Mouse (Mus musculus): ENCODE measurements around the gene Slc16a5. TPM values are rescaled to one million over a fixed set of nuclear protein-coding genes. Genes with fewer than 3 reads are reported as not detected.

Slc16a5 gene
- not detected in 2 replicates for polyA plus RNA-seq (2014; fragmentation: Nextera tagmentation; extraction: Ambion mirVana)

DNA sequence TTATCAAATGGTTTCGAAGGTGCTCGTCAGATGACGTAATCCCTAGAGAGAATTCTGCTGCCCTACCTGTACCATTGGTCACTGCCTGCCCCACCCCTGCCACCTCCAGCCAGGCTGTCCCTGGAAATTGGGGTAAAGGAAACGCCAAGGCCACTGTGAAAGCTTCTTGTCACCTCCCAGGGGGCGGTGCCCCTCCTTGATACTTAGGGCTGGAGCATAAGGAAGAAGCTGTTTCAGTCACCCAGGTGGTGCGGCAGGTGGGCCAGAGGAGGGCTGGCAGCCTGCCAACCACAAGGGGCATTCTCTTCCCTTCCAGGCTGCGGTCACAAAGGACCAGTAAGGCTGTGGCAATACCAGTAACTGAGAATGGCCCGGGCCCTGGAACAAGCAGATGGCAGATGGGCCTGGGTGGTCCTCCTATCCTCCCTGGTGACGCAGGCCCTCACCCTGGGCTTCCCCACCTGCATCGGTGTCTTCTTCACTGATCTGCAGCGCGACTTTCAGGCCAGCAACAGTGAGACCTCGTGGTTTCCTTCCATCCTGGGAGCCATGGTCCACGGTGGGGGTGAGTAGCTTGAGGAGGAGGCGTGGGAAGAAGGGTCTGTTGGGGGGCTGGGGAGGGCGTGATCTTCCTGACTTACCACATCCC is at the start of gene Slc16a5:
Gene Slc16a5 (plus strand): TSS at position 232 of the 649 bp plus-strand sequence.
- ATAC-seq (replicated peaks; ENCODE audit: insufficient number of reproducible peaks, low FRiP score, low TSS enrichment) = no peak
- Histone ChIP-seq H3K9ac (ENCODE audit: low read depth, low read length) (no peak within 1 kb of the TSS), H3K27ac (ENCODE audit: low read depth, low read length) (no peak within 1 kb of the TSS), H3K4me1 (ENCODE audit: control insufficient read depth, insufficient read depth, low read length) (peaks cover 15% of the 10 kb centered on the region), H3K4me3 (ENCODE audit: low read depth, low read length) (no peak within 1 kb of the TSS), H3K4me2 (no peak within 1 kb of the TSS), H3K9me3 (replicated peaks; ENCODE audit: control insufficient read depth, low read length) (no peaks in the 10 kb centered on the region), H3K27me3 (ENCODE audit: control insufficient read depth, insufficient read depth, low read length) (no peaks in the 10 kb centered on the region), H3K36me3 (ENCODE audit: control insufficient read depth, insufficient read depth, low read length) (no peaks in the 10 kb centered on the region)
- WGBS (ENCODE audit: insufficient replicate concordance) = 63% methylated on average over 16 of the region's 16 CpGs

- H3K36me3 ChIP-seq (ENCODE audit: control insufficient read depth, insufficient read depth, low read length) = peaks cover 11% of the 10 kb centered on the region
- H3K9ac ChIP-seq (ENCODE audit: low read depth, low read length) = peak within 1 kb of the TSS; percentile 90
- H3K9me3 ChIP-seq (replicated peaks; ENCODE audit: control insufficient read depth, low read length) = no peaks in the 10 kb centered on the region
- no peaks in the 10 kb centered on the region for H3K27me3 ChIP-seq (ENCODE audit: control insufficient read depth, insufficient read depth, low read length)
- H3K27ac ChIP-seq (ENCODE audit: low read depth, low read length) = peak within 1 kb of the TSS; percentile 90
- peak; percentile 95 for ATAC-seq (replicated peaks; ENCODE audit: insufficient number of reproducible peaks, low FRiP score, low TSS enrichment)
- H3K4me1 ChIP-seq (ENCODE audit: control insufficient read depth, insufficient read depth, low read length) = peaks cover 39% of the 10 kb centered on the region
- WGBS (ENCODE audit: insufficient replicate concordance) = under 1% methylated on average over 45 of the region's 56 CpGs
- peak within 1 kb of the TSS; percentile 86 for H3K4me3 ChIP-seq (ENCODE audit: low read depth, low read length)
- H3K4me2 ChIP-seq = peak within 1 kb of the TSS; percentile 97
These were observed 42.6 kb upstream of the Slc16a5 start, which contains the start of the genes Atp5h and Kctd2 for GRCm38 (mm10) chr11:115419531-115420237. TSS of gene Atp5h (minus strand) at chr11:115419962. TSS of gene Kctd2 (plus strand) at chr11:115420128.

- WGBS (ENCODE audit: insufficient replicate concordance) = 1% methylated on average over 43 of the region's 45 CpGs
These were observed 41.7 kb upstream of the Slc16a5 start for GRCm38 (mm10) chr11:115420336-115421190.

GRCm38 (mm10) chr11:115421328-115421727 is 40.9 kb upstream of the Slc16a5 start:
- no peak overlapping the region for H3K4me3 ChIP-seq (ENCODE audit: low read depth, low read length)
- peaks cover 5% of the 10 kb centered on the region; the same call in 1 of the 2 replicates for H3K36me3 ChIP-seq (ENCODE audit: control insufficient read depth, insufficient read depth, low read length)

More at GRCm38 (mm10) chr11:115420336-115421190, 41.7 kb upstream of the Slc16a5 start:
- Histone ChIP-seq H3K4me2 (peak overlapping the region; percentile 97), H3K27me3 (ENCODE audit: control insufficient read depth, insufficient read depth, low read length) (no peaks in the 10 kb centered on the region), H3K9me3 (replicated peaks; ENCODE audit: control insufficient read depth, low read length) (no peaks in the 10 kb centered on the region), H3K36me3 (ENCODE audit: control insufficient read depth, insufficient read depth, low read length) (peaks cover 5% of the 10 kb centered on the region; the same call in 1 of the 2 replicates), H3K27ac (ENCODE audit: low read depth, low read length) (peak overlapping the region; percentile 90), H3K9ac (ENCODE audit: low read depth, low read length) (peak overlapping the region; percentile 86), H3K4me1 (ENCODE audit: control insufficient read depth, insufficient read depth, low read length) (peaks cover 33% of the 10 kb centered on the region), H3K4me3 (ENCODE audit: low read depth, low read length) (peak overlapping the region; percentile 86)
- peak; percentile 74 for ATAC-seq (replicated peaks; ENCODE audit: insufficient number of reproducible peaks, low FRiP score, low TSS enrichment)

GRCm38 (mm10) chr11:115421972-115422371 is 40.3 kb upstream of the Slc16a5 start:
- no peak overlapping the region for H3K27ac ChIP-seq (ENCODE audit: low read depth, low read length)
- no peaks in the 10 kb centered on the region for H3K27me3 ChIP-seq (ENCODE audit: control insufficient read depth, insufficient read depth, low read length)
- H3K36me3 ChIP-seq (ENCODE audit: control insufficient read depth, insufficient read depth, low read length) = peaks cover 8% of the 10 kb centered on the region
- no peaks in the 10 kb centered on the region for H3K9me3 ChIP-seq (replicated peaks; ENCODE audit: control insufficient read depth, low read length)
- 88% methylated on average over 16 of the region's 16 CpGs for WGBS (ENCODE audit: insufficient replicate concordance)
- ATAC-seq (replicated peaks; ENCODE audit: insufficient number of reproducible peaks, low FRiP score, low TSS enrichment) = no peak
- no peak overlapping the region for H3K9ac ChIP-seq (ENCODE audit: low read depth, low read length)
- peaks cover 23% of the 10 kb centered on the region for H3K4me1 ChIP-seq (ENCODE audit: control insufficient read depth, insufficient read depth, low read length)
- H3K4me2 ChIP-seq = no peak overlapping the region
- no peak overlapping the region for H3K4me3 ChIP-seq (ENCODE audit: low read depth, low read length)

More at GRCm38 (mm10) chr11:115421328-115421727, 40.9 kb upstream of the Slc16a5 start:
- H3K27me3 ChIP-seq (ENCODE audit: control insufficient read depth, insufficient read depth, low read length) = no peaks in the 10 kb centered on the region
- ATAC-seq (replicated peaks; ENCODE audit: insufficient number of reproducible peaks, low FRiP score, low TSS enrichment) = no peak
- 67% methylated on average over 1 of the region's 1 CpGs for WGBS (ENCODE audit: insufficient replicate concordance)
- no peaks in the 10 kb centered on the region for H3K9me3 ChIP-seq (replicated peaks; ENCODE audit: control insufficient read depth, low read length)
- H3K27ac ChIP-seq (ENCODE audit: low read depth, low read length) = no peak overlapping the region
- peaks cover 25% of the 10 kb centered on the region for H3K4me1 ChIP-seq (ENCODE audit: control insufficient read depth, insufficient read depth, low read length)
- peak overlapping the region; percentile 97 for H3K4me2 ChIP-seq
- no peak overlapping the region for H3K9ac ChIP-seq (ENCODE audit: low read depth, low read length)

DNA sequence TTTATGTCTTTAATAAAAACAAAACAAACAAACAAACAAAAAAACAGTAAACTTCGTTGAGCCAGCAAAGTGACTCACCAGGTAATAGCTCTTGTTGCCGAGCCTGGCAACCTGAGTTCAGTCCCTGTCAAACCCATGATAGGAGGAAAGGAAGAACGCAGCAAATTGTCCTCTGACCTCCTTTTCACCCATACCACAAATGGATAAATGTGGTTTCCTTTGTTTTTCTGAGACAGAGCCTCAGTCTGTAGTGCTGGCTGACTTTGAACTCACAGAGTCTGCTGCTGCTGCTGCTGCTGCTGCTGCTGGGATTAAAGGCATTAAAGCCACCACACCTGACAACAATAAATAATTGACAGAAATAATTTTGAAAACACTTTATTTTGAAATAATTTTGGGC is 39.2 kb upstream of the Slc16a5 start:
- ATAC-seq (replicated peaks; ENCODE audit: insufficient number of reproducible peaks, low FRiP score, low TSS enrichment) = no peak
- Histone ChIP-seq H3K27ac (ENCODE audit: low read depth, low read length) (no peak overlapping the region), H3K36me3 (ENCODE audit: control insufficient read depth, insufficient read depth, low read length) (peaks cover 3% of the 10 kb centered on the region; the same call in 1 of the 2 replicates), H3K4me3 (ENCODE audit: low read depth, low read length) (no peak overlapping the region), H3K4me1 (ENCODE audit: control insufficient read depth, insufficient read depth, low read length) (peaks cover 21% of the 10 kb centered on the region), H3K9me3 (replicated peaks; ENCODE audit: control insufficient read depth, low read length) (no peaks in the 10 kb centered on the region), H3K9ac (ENCODE audit: low read depth, low read length) (no peak overlapping the region), H3K4me2 (no peak overlapping the region), H3K27me3 (ENCODE audit: control insufficient read depth, insufficient read depth, low read length) (no peaks in the 10 kb centered on the region)
- WGBS (ENCODE audit: insufficient replicate concordance) = 86% methylated on average over 3 of the region's 3 CpGs

GRCm38 (mm10) chr11:115424666-115425065 is 37.6 kb upstream of the Slc16a5 start:
- H3K9ac ChIP-seq (ENCODE audit: low read depth, low read length) = no peak overlapping the region
- no peak overlapping the region for H3K4me3 ChIP-seq (ENCODE audit: low read depth, low read length)
- H3K9me3 ChIP-seq (replicated peaks; ENCODE audit: control insufficient read depth, low read length) = no peaks in the 10 kb centered on the region
- no peak for ATAC-seq (replicated peaks; ENCODE audit: insufficient number of reproducible peaks, low FRiP score, low TSS enrichment)
- WGBS (ENCODE audit: insufficient replicate concordance) = 78% methylated on average over 7 of the region's 7 CpGs
- peaks cover 7% of the 10 kb centered on the region; the same call in 1 of the 2 replicates for H3K36me3 ChIP-seq (ENCODE audit: control insufficient read depth, insufficient read depth, low read length)
- H3K27ac ChIP-seq (ENCODE audit: low read depth, low read length) = no peak overlapping the region
- peaks cover 17% of the 10 kb centered on the region for H3K4me1 ChIP-seq (ENCODE audit: control insufficient read depth, insufficient read depth, low read length)
- no peaks in the 10 kb centered on the region for H3K27me3 ChIP-seq (ENCODE audit: control insufficient read depth, insufficient read depth, low read length)
- H3K4me2 ChIP-seq = no peak overlapping the region

DNA sequence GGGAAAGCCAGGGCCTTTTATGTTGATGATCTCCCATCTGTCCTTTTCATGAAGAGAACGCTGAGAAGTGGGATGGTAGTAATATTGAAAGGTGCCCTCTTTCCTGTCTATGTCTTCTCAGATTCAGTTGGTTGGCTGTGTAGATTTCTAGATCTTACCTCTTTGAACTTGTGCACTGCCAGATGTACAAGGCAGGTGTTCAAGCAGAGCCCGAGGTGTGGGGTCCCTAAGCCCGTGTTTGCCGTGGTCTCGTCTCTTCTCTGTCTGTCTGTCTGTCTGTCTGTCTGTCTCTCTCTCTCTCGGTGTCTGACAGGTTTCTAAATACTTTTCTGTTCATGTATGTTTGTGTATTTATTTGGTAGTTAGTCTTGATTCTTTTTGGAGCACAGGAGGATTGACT is 36.6 kb upstream of the Slc16a5 start:
- H3K9me3 ChIP-seq (replicated peaks; ENCODE audit: control insufficient read depth, low read length) = no peaks in the 10 kb centered on the region
- H3K4me2 ChIP-seq = no peak overlapping the region
- H3K4me1 ChIP-seq (ENCODE audit: control insufficient read depth, insufficient read depth, low read length) = peaks cover 17% of the 10 kb centered on the region
- peaks cover 12% of the 10 kb centered on the region; the same call in 1 of the 2 replicates for H3K36me3 ChIP-seq (ENCODE audit: control insufficient read depth, insufficient read depth, low read length)
- no peak overlapping the region for H3K27ac ChIP-seq (ENCODE audit: low read depth, low read length)
- WGBS (ENCODE audit: insufficient replicate concordance) = 89% methylated on average over 6 of the region's 6 CpGs
- H3K9ac ChIP-seq (ENCODE audit: low read depth, low read length) = no peak overlapping the region
- no peak for ATAC-seq (replicated peaks; ENCODE audit: insufficient number of reproducible peaks, low FRiP score, low TSS enrichment)
- no peak overlapping the region for H3K4me3 ChIP-seq (ENCODE audit: low read depth, low read length)
- no peaks in the 10 kb centered on the region for H3K27me3 ChIP-seq (ENCODE audit: control insufficient read depth, insufficient read depth, low read length)

Measured in heart, embryonic 11.5 days (tissue).